Mouse (Mus musculus) forebrain, postnatal 0 days (tissue): ENCODE measurements at regions not wholly inside any gene's neighbourhood (a gene's known extent, or its start where the extent isn't known, plus 50 kb on each side); places are given as distances from the start of the nearest gene placed in this dataset.

Experiments
- ATAC-seq: fragments of 200-750 bp; cut with Nextera tagmentation; 2 replicates; pipeline ENCODE4 v1.8.0; 2017; ENCODE audit warnings: mild to moderate bottlenecking, moderate library complexity
- DNase-seq: peaks from one replicate; pipeline ENCODE4 v3.0.0-alpha.2; 2015
- H3K27ac ChIP-seq: fragments of 300-500 bp; sonication (generic); 2 replicates; pipeline ENCODE4 v1.5.1; 2014; ENCODE audit warnings: low read depth, mild to moderate bottlenecking, antibody characterized with exemption, low read length, moderate library complexity, mixed read lengths
- H3K27me3 ChIP-seq: fragments of 300-500 bp; sonication (generic); 2 replicates; pipeline ENCODE4 v1.6.1; 2014; ENCODE audit warnings: mild to moderate bottlenecking, low read length, mixed read lengths; ENCODE audit not compliant: insufficient read depth
- H3K36me3 ChIP-seq: fragments of 300-500 bp; sonication (generic); 2 replicates; pipeline ENCODE4 v1.6.1; 2014; ENCODE audit warnings: mild to moderate bottlenecking, moderate library complexity; ENCODE audit not compliant: insufficient read depth
- H3K4me1 ChIP-seq: fragments of 300-500 bp; sonication (generic); 2 replicates; pipeline ENCODE4 v1.6.1; 2014; ENCODE audit warnings: antibody characterized with exemption; ENCODE audit not compliant: insufficient read depth
- H3K4me2 ChIP-seq: fragments of 300-500 bp; sonication (generic); 2 replicates; pipeline ENCODE4 v1.6.1; 2014; ENCODE audit warnings: low read depth, mild to moderate bottlenecking, moderate library complexity
- H3K4me3 ChIP-seq: fragments of 300-500 bp; sonication (generic); 2 replicates; pipeline ENCODE4 v1.5.1; 2014; ENCODE audit warnings: low read depth, low read length, mixed read lengths
- H3K9ac ChIP-seq: fragments of 300-500 bp; sonication (generic); 2 replicates; pipeline ENCODE4 v1.6.1; 2014; ENCODE audit warnings: mild to moderate bottlenecking
- H3K9me3 ChIP-seq: fragments of 300-500 bp; sonication (generic); 2 replicates; pipeline ENCODE4 v1.6.1; 2016; ENCODE audit warnings: low read length
- CTCF ChIP-seq: sonication (generic); IDR thresholded peaks from 2 replicates; pipeline ENCODE4 v1.5.1; 2016; ENCODE audit warnings: antibody characterized with exemption, control low read depth, low read depth
- WGBS: fragments of 180-500 bp; shearing (Covaris S2); extraction: QIAGEN DNeasy Blood & Tissue Kit; methylation state at CpG from one replicate; pipeline ENCODE4 v1.1.7; 2014; 5-methylcytosine and 5-hydroxymethylcytosine counted together

- ATAC-seq (no peak), DNase-seq (no peak)
- TF ChIP-seq CTCF, result no peak
- Histone ChIP-seq H3K36me3 (no peaks in the 10 kb centered on the region), H3K9me3 (no peaks in the 10 kb centered on the region), H3K4me2 (no peak overlapping the region), H3K27me3 (no peaks in the 10 kb centered on the region; the same call in 1 of the 2 replicates), H3K4me3 (no peak overlapping the region), H3K4me1 (no peaks in the 10 kb centered on the region), H3K9ac (no peak overlapping the region), H3K27ac (no peak overlapping the region)
- 76% methylated on average over 8 of the region's 8 CpGs for WGBS
These were observed 90.7 kb downstream of the Banf2 start for GRCm38 (mm10) chr2:144123395-144124034.

DNA sequence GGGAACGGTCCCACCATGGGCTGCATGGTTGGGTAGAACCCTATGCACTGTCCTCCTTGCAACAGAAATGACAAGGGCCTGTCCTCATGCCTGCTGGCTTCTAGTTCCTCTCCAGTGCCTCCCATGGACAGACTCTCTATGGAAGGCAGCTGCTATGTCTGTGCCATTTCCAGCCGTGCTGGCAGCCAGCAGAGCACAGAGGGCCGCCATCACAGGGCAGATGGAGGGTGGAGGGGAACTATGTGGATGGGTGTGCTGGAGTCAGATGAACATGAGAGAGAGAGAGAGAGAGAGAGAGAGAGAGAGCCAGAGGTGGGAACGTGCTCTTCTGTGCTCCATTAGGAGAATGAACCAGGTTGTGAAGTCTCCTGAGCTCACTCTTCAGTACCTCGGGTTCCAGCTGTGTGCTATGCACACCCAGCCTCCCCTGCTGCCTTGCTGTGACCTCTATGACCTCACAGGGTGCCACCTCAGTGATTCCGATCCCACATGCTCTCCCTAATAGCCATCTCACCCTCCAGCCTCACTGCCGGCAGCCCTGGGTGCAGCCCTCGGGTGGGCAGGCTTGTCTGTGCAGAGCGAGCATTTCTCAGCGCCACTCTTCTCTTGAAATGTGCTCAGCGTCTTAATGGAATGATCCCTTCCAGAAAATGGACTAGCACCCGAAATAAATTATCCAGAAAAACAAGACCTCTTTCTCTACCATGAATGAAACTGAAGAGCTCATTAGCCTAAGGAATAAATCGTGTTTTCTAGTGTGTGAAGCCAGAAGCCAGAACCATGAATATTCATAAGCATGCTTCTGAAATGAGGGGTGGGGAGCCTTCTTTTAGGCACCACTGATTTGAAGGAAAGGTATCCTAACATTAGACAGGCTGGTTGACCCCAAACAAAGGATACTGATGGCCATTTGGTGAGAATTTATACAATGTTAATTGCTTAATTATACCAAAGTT is 94.5 kb downstream of the Banf2 start:
- Histone ChIP-seq H3K27ac (no peak overlapping the region), H3K36me3 (no peaks in the 10 kb centered on the region), H3K4me1 (no peaks in the 10 kb centered on the region), H3K4me3 (no peak overlapping the region), H3K9ac (no peak overlapping the region), H3K4me2 (no peak overlapping the region), H3K27me3 (peaks cover 4% of the 10 kb centered on the region; the same call in 1 of the 2 replicates), H3K9me3 (no peaks in the 10 kb centered on the region)
- WGBS, result 31% methylated on average over 13 of the region's 13 CpGs
- peak; percentile 80 for ATAC-seq
- peak; percentile 31 for DNase-seq
- TF ChIP-seq CTCF, result no peak; the same call in 1 of the 2 replicates

- no peak overlapping the region for H3K4me3 ChIP-seq
- H3K36me3 ChIP-seq, result no peaks in the 10 kb centered on the region
- DNase-seq (peak; percentile 41), ATAC-seq (peak; percentile 70)
- 43% methylated on average over 3 of the region's 3 CpGs for WGBS
- no peak for TF ChIP-seq CTCF
- no peaks in the 10 kb centered on the region for H3K9me3 ChIP-seq
- H3K9ac ChIP-seq, result no peak overlapping the region
- H3K4me2 ChIP-seq, result no peak overlapping the region
- no peaks in the 10 kb centered on the region for H3K4me1 ChIP-seq
- peaks cover 4% of the 10 kb centered on the region; the same call in 1 of the 2 replicates for H3K27me3 ChIP-seq
- no peak overlapping the region for H3K27ac ChIP-seq
These were observed 95.2 kb downstream of the Banf2 start for GRCm38 (mm10) chr2:144128038-144128402.

DNA sequence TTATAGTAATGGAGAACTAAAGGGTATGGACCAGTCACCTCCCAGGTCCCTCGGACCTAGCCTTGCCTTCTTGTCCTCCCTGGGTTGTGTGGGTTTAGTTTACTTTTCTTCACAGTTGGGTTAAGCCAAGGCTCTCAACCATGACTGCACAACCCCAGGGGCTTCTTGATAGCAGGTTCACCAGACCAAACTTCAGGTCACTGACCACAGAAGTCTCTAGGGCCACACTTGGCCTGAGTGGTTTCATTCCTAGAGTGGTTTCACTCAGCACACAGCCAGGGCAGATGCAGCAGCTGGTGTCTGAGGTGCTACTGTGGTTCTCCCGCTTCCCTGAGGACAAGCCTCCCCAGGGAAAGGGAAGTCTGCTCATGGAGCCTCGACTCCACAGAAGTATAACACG is 95.7 kb downstream of the Banf2 start:
- no peak for ATAC-seq
- TF ChIP-seq CTCF, result no peak
- 75% methylated on average over 4 of the region's 4 CpGs for WGBS

DNA sequence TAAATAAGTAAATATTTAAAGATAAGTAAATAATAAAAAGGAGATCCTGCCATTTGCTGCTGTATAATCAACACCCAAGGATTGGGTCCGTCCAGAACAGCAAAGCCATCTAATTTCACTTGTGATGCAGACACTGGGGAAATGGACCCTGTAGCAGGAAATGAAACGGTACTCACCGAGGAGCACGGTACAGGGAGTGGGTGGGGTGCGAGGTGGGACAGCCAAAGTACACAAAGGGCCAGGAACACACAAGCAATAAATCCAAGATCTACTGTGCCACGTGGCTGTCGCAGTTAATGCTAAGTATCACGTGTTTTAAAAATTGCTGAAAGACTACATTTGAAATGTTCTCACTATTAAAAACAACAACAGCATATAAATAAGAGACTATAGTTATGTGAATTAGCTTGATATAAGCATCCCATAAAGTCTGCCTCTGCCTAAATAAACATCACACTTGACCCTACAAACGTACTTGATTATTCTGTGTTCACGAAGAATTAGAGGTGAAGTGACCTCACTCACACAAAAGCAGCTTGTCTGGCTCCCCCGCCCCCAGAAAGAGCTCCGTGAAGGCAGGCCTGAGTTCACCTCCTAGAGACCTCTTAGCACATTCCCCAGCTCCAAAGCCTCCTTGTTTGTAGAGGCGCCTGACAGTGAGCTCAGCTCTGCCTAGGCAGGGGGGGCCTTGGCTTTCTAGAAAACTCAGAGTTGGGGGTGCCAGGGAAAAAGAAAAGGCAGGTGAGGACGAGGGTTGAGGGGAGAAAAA is 101.1 kb downstream of the Banf2 start:
- Histone ChIP-seq H3K27me3 (0 out of 2 replicates have a peak, but pooled peaks cover 4% of the 10 kb centered on the region), H3K9ac (no peak overlapping the region), H3K4me1 (no peaks in the 10 kb centered on the region), H3K27ac (no peak overlapping the region), H3K9me3 (peaks cover 2% of the 10 kb centered on the region; the same call in 1 of the 2 replicates), H3K4me2 (no peak overlapping the region), H3K36me3 (no peaks in the 10 kb centered on the region), H3K4me3 (no peak overlapping the region)
- no peak for DNase-seq
- ATAC-seq, result no peak
- no peak for TF ChIP-seq CTCF
- 66% methylated on average over 14 of the region's 14 CpGs for WGBS

More for the DNA sequence above, 95.7 kb downstream of the Banf2 start:
- no peak overlapping the region for H3K4me3 ChIP-seq
- H3K36me3 ChIP-seq, result no peaks in the 10 kb centered on the region
- H3K27me3 ChIP-seq, result peaks cover 4% of the 10 kb centered on the region; the same call in 1 of the 2 replicates
- H3K4me2 ChIP-seq, result no peak overlapping the region
- no peaks in the 10 kb centered on the region for H3K4me1 ChIP-seq
- DNase-seq, result no peak
- H3K9me3 ChIP-seq, result peaks cover 2% of the 10 kb centered on the region; the same call in 1 of the 2 replicates
- H3K27ac ChIP-seq, result no peak overlapping the region
- H3K9ac ChIP-seq, result no peak overlapping the region

- no peak overlapping the region for H3K27ac ChIP-seq
- no peak for TF ChIP-seq CTCF
- no peak for DNase-seq
- H3K9ac ChIP-seq, result no peak overlapping the region
- ATAC-seq, result peak; percentile 40; the same call in 1 of the 2 replicates
- H3K4me2 ChIP-seq, result no peak overlapping the region
- H3K9me3 ChIP-seq, result peaks cover 2% of the 10 kb centered on the region; the same call in 1 of the 2 replicates
- 0 out of 2 replicates have a peak, but pooled peaks cover under 1% of the 10 kb centered on the region for H3K27me3 ChIP-seq
- no peaks in the 10 kb centered on the region for H3K4me1 ChIP-seq
- no peaks in the 10 kb centered on the region for H3K36me3 ChIP-seq
- WGBS, result 61% methylated on average over 9 of the region's 9 CpGs
- H3K4me3 ChIP-seq, result no peak overlapping the region
These were observed 101.7 kb downstream of the Banf2 start for GRCm38 (mm10) chr2:144134575-144134958.
